Mouse (Mus musculus): Measurements from ENCODE around the gene Fibp. TPM values are rescaled to one million over a fixed set of nuclear protein-coding genes. Genes with fewer than 3 reads are reported as not detected.

The Fibp gene
- total RNA-seq, 2 experiments from 2014 or later = 87.2 to 89.6 TPM

DNA sequence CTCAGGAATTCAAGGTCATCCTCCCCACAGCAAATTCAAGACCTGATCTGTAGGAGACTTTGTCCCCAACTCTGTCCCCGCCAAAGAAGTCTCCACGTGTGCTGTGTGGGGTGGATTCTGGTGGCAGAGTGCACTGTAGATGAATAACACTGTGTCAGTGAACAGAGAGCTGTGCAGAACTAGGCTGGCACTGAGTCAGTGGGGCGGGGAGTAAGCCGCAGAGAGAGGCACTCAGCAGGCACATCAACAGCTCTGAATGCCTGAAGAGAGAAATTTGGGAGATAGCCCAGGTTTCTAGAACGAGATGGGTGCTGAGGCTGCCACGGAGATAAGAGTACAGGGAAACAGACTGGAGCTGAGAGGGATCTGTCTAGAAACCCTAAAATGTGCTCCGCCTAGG lies 1.4 kb upstream of the Fibp start:
- H3K4me3 ChIP-seq = no peak overlapping the region
- peak; percentile 62 to 78 for DNase-seq (ENCODE audit: low spot score in 2 of 2)
- peak overlapping the region; percentile 100 for H3K27ac ChIP-seq
- peak; percentile 9; the same call in 1 of the 2 replicates for TF ChIP-seq CTCF (conservative IDR thresholded peaks at IDR 0.05)

DNA sequence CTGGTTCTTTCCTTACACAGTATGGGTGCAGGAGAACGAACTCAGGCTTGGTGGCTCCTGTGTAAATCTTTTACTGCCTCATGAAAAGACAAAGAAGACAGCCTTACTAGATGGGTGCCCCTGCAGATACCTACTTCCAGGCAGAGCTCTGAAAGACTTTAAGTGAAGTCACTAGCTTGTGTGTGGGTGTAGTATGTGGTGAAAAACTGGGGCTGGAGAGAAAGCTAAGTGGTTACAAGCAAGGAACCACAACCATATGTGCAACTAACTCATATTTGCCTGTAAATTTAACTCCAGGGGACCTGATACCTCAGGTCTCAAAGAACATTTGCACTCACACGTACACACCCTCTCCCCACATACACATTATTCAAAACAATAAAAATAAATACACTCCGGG lies 519 bp upstream of the Fibp start:
- peak overlapping the region; percentile 100 for H3K27ac ChIP-seq
- peak overlapping the region; percentile 77 for H3K4me3 ChIP-seq
- no peak for DNase-seq (ENCODE audit: low spot score in 2 of 2)
- TF ChIP-seq CTCF (conservative IDR thresholded peaks at IDR 0.05) = no peak

DNA sequence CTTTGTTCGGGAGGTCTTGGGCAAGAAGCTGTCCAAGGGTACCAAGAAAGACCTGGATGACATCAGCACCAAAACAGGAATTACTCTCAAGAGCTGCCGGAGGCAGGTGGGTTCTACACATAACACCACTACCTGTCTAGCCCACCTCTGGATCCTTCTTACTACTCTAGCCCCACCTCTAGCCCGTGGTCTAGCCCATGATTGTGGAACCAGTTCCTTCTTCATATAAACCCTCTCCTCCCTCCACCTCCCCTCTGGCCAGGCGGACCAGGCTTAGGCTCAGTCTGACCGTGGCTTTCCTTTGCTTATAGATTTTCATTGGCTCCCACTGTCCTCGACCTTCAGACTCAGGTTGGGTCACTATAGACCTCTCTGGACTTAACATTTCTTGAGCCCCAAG lies 996 bp downstream of the Fibp start:
- no peak for TF ChIP-seq CTCF (conservative IDR thresholded peaks at IDR 0.05)
- Histone ChIP-seq H3K4me3 (peak overlapping the region; percentile 77), H3K27ac (no peak overlapping the region; the same call in 1 of the 2 replicates)
- no peak for DNase-seq (ENCODE audit: low spot score in 2 of 2)

DNA sequence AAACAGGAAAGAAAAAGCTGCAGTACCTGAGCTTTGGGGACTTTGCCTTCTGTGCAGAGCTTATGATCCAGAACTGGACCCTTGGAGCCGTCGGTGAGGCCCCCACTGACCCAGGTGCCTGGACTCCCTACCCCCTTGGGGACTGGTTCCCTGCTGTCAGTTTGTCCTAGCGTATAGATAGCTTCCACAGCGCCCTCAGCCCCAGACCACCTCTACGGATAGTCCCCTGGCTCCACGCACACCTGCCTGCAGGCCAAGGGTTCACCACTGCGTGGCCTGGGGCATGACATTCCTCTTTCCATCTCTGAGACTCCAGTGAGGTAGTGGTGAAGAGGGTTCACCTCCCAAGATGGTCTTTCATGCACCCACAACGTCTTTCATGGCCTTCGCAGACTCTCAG lies 2.8 kb downstream of the Fibp start:
- no peak for TF ChIP-seq CTCF (conservative IDR thresholded peaks at IDR 0.05)
- DNase-seq (ENCODE audit: low spot score in 2 of 2) = no peak
- Histone ChIP-seq H3K27ac (no peak overlapping the region), H3K4me3 (no peak overlapping the region)

DNA sequence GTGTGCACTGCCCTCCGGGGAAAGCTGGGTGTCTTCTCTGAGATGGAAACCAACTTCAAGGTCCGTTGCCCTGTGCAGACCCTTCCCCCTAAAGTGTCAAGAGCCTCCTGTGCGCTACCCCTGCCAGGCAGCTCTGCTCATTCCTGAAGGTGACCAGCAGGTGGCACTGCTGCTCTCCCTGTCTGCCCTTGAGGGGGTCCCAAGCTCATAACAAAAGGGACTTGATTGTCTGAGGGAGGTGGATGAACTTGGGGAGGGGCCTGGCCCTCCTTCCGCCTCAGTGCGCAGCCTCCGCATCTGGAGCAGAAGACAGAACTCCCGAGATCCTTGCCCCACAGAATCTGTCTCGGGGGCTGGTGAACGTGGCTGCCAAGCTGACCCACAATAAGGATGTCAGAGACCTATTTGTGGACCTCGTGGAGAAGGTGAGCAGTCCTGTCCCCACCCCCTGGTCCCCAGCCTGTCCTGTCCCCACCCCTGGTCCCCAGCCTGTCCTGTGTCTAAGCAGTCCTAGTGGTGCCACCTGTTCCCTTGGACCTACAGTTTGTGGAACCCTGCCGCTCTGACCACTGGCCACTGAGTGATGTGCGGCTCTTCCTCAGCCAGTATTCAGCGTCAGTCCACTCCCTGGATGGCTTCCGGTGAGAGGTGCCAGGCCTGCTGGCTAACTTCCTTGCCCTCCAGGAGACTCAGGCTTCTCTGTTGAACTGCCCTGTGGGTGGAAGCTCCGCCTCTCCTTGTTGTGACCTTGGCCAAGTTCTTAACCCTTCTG lies 3.6 kb downstream of the Fibp start:
- peak in 1 of 2 experiments; percentile 68 for DNase-seq (ENCODE audit: low spot score in 2 of 2)
- H3K4me3 ChIP-seq = peak overlapping the region; percentile 30
- H3K27ac ChIP-seq = peak overlapping the region; percentile 72
- TF ChIP-seq CTCF (conservative IDR thresholded peaks at IDR 0.05) = peak; percentile 96

DNA sequence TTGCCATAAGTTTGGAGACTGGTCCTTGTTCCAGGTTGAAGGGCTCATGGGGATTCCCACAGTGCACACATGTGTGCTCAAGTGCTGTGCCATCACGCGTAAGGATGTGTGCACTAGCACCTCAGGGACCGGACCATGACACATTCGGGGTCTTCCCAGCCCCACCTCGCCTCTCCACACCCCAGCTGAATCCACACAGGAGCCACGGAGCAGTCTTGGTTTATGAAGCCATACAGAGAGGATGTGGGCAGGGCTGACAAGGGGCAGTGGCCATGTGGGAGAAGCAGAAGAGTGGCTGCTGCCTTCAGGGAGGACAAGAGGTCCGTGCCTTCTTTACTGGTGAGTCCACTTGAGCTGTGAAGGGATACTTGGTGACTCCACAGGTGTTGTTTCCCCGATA lies 4.6 kb downstream of the Fibp start:
- Histone ChIP-seq H3K27ac (peak overlapping the region; percentile 72), H3K4me3 (no peak overlapping the region)
- DNase-seq (ENCODE audit: low spot score in 2 of 2) = no peak
- TF ChIP-seq CTCF (conservative IDR thresholded peaks at IDR 0.05) = no peak

DNA sequence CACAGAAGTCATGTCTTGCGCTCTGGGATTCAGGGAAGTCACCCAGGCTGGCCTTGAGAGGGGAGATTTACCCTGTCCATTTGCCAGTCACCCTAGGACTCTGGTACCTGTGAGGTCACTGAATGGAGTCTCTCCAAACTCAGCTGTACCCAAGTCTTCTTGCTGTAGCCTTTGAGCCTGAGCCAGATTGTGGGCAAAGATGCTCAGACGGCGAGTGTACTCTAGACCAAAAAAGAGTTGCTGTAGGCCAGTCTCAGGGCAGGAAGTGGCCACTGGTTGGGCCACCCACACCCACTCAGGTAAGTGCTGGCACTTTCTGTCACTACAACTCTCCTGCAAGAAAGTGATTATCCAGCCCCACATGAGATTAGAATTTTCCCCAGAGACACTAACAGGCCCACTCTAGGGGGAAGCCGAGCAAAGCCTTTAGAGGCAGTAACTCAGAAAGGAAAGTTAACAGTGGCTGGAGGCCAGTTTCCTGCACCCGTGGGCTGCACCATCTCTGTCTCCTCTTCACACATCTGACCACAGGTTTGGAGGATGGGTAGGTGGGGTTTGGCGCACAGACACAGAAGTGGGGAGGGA lies 6.6 kb downstream of the Fibp start:
- H3K27ac ChIP-seq = no peak overlapping the region
- no peak for TF ChIP-seq CTCF (conservative IDR thresholded peaks at IDR 0.05)
- no peak for DNase-seq (ENCODE audit: low spot score in 2 of 2)
- no peak overlapping the region for H3K4me3 ChIP-seq

DNA sequence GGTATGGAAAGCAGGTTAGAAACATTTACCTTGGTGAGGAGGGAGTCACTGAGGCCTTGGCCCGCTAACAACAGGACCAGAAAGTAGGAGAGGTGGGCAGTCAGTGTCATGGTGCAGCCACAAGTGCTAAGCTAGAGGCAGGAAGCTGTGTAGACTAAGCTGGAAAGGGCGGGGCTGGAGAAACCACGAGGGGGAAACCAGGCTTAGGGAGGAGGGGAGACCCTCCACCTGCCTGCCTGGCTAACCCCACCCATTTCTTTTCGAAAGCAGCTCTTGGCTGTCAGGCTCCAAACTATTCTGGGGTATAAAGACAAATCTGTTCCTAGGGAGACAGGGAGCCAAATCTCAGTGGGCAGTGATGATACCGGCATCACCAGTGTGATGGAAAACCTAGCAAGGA lies 8.0 kb downstream of the Fibp start, which contains the start of gene Ctsw:
TSS of gene Ctsw (minus strand) at position 134 of the 400 bp plus-strand sequence.
- no peak for DNase-seq (ENCODE audit: low spot score in 2 of 2)
- TF ChIP-seq CTCF (conservative IDR thresholded peaks at IDR 0.05) = no peak
- H3K27ac ChIP-seq = no peak within 1 kb of the TSS
- H3K4me3 ChIP-seq = no peak within 1 kb of the TSS

DNA sequence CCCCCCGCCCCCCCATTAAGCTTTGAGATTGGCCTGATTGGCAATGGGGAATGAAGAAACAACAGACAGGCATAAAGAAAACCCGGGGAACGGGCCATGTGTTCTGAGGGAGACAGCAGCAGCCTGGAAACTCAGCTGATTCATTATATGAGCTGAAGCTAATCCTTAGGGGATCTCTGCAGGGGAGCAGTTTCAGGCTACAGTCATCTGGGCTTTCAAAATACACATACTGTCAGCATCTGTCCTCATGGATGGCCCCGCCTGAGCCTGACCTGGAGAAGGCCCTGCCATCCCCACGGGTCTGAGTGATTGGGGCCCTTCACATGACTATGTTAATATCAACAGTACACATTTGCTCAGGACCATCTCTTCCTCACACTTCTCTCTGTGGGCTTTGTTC lies 11.4 kb downstream of the Fibp start:
- no peak overlapping the region for H3K4me3 ChIP-seq
- no peak overlapping the region for H3K27ac ChIP-seq
- TF ChIP-seq CTCF (conservative IDR thresholded peaks at IDR 0.05) = no peak
- DNase-seq (ENCODE audit: low spot score in 2 of 2) = no peak

DNA sequence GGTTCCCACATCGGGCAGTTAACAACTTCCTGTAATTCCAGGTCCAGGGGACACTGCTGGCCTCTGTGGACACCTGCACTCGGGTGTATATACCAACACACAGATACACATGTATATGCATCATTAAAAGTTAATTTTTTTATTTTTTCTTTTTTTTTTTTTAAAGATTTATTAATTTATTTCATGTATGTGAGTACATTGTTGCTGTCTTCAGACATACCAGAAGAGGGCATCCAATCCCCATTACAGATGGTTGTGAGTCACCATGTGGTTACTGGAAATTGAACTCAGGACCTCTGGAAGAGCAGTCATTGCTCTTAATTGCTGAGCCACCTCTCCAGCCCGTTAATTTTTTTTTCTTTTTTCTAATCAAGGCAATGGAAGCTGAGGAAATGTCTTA lies 12.4 kb downstream of the Fibp start:
- TF ChIP-seq CTCF (conservative IDR thresholded peaks at IDR 0.05) = peak; percentile 67
- H3K4me3 ChIP-seq = no peak overlapping the region
- no peak overlapping the region for H3K27ac ChIP-seq
- DNase-seq (ENCODE audit: low spot score in 2 of 2) = no peak

DNA sequence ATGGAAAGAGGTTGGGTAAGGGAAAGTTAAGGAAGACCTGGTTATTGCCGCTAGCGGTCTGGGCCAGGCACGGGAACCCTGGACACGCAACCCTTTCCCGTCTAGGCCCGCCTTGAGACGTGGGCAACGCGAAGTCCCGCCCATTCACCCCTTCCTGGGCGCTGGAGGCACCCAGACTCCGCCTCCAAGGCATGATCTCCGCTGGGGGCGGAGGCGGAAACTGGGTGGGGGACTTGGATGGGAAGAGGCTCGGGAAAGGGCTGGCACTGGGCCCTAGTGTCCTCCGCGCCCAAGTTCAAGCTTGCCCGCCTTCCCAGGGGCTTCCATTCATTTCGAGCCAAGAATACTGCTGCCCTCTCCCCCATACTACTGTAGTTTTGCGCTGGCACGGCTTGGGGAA lies 13.3 kb downstream of the Fibp start, which contains the start of gene Efemp2:
TSS of gene Efemp2 (plus strand) at position 235 of the 400 bp plus-strand sequence.
- peak within 1 kb of the TSS; percentile 82 for H3K27ac ChIP-seq
- peak; percentile 55 to 60 for DNase-seq (ENCODE audit: low spot score in 2 of 2)
- peak within 1 kb of the TSS; percentile 55 for H3K4me3 ChIP-seq
- TF ChIP-seq CTCF (conservative IDR thresholded peaks at IDR 0.05) = no peak

DNA sequence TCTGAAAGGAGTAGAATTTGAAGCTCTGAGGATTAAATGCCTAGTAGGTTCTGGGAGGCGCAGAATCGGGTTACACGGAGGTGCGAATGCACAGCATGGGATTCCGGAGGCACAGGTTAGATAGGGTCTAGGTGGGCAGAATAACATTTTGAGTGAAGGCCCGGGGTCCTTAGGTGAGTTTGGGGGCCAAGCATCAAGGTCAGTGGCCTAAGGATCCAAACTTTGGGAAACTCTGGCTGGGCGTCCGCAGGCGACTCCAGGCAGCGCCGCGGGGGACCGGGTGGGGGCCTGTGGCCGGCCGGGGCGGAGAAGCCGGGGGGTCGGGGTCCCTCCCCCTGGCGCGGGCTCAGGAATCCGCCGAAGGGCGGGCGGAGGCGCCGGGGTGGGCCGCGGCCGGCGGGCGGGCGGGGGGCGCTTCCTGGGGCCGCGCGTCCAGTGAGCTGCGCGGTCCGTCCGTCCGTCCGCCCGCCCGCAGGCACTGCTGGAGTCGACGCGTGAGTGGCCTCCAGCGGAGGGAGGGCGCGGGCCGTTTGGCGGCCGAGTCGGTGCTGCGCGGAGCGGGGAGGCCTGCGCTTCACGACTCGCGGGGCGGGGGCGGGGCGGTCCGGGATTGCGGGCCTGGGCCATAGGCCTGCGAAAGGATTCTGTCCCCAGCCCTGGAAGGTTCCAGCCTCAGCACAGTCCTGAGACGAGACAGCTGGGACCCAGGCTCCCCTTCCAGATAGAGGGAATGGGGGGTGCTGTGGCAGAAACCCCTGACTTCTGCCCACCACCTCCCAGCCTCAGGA lies 14.1 kb downstream of the Fibp start:
- no peak for TF ChIP-seq CTCF (conservative IDR thresholded peaks at IDR 0.05)
- no peak for DNase-seq (ENCODE audit: low spot score in 2 of 2)
- peak overlapping the region; percentile 82 for H3K27ac ChIP-seq
- H3K4me3 ChIP-seq = peak overlapping the region; percentile 55
